Mouse (Mus musculus): ENCODE measurements around the gene Syne1.

- TF ChIP-seq POLR2A (IDR thresholded peaks at IDR 0.05; ENCODE audit: borderline replicate concordance, control insufficient read depth, low read depth, low read length) (no peak), CTCF (IDR thresholded peaks at IDR 0.05; ENCODE audit: control insufficient read depth, insufficient read depth, low read length) (no peak)
Measured at GRCm38 (mm10) chr10:5085792-5086191, 465.5 kb downstream of the Syne1 start.

Data from bone marrow, adult 2 months (tissue).